Mouse (Mus musculus) lung, postnatal 36 days (tissue): ENCODE results near the gene Vmn1r174.
"Not testable (repeated sequence)": the region's sequence is repeated elsewhere in the genome, so short reads cannot be mapped to it uniquely, and the experiment has no call there.

ENCODE experiments used
- DNase-seq: peaks from one replicate; pipeline ENCODE4 v3.0.0; 2022; ENCODE audit warnings: mixed read lengths

Vmn1r174 gene

GRCm38 (mm10) chr7:23751970-23752369 lies at the start of gene Vmn1r174:
Gene Vmn1r174, plus strand, starts transcription at chr7:23752270.
- not testable (repeated sequence) for DNase-seq

GRCm38 (mm10) chr7:23784526-23784925 lies 32.5 kb downstream of the Vmn1r174 start:
- DNase-seq, result no peak

- DNase-seq, result not testable (repeated sequence)
Observed at GRCm38 (mm10) chr7:23810543-23810942, 58.5 kb downstream of the Vmn1r174 start, which contains the start of gene Vmn1r175. Gene Vmn1r175, minus strand, starts transcription at chr7:23810643.
